Mouse (Mus musculus) heart, embryonic 16.5 days (tissue): ENCODE results near the gene Il4ra. TPM values are rescaled to one million over a fixed set of nuclear protein-coding genes. Genes with fewer than 3 reads are reported as not detected.

ENCODE experiments used
- ATAC-seq: fragments of 200-750 bp; cut with Nextera tagmentation; replicated peaks from 2 replicates; pipeline ENCODE4 v1.8.0; 2017; ENCODE audit warnings: moderate number of reproducible peaks; ENCODE audit not compliant: insufficient read depth, low FRiP score; ENCODE audit errors: extremely low read depth
- H3K27ac ChIP-seq: fragments of 300-500 bp; sonication (generic); 2 replicates; pipeline ENCODE4 v1.5.1; 2014; ENCODE audit warnings: mild to moderate bottlenecking, low read length, control low read depth, moderate library complexity
- H3K27me3 ChIP-seq: fragments of 300-500 bp; sonication (generic); 2 replicates; pipeline ENCODE4 v1.6.1; 2014; ENCODE audit warnings: low read length, mixed read lengths; ENCODE audit not compliant: control insufficient read depth, insufficient read depth
- H3K36me3 ChIP-seq: fragments of 300-500 bp; sonication (generic); 2 replicates; pipeline ENCODE4 v1.6.1; 2014; ENCODE audit not compliant: control insufficient read depth, insufficient read depth
- H3K4me1 ChIP-seq: fragments of 300-500 bp; sonication (generic); 2 replicates; pipeline ENCODE4 v1.6.1; 2014; ENCODE audit warnings: low read length, mixed read lengths; ENCODE audit not compliant: control insufficient read depth, insufficient read depth
- H3K4me2 ChIP-seq: fragments of 300-500 bp; sonication (generic); 2 replicates; pipeline ENCODE4 v1.6.1; 2014; ENCODE audit warnings: low read depth, mild to moderate bottlenecking, control low read depth, low read length
- H3K4me3 ChIP-seq: fragments of 300-500 bp; sonication (generic); 2 replicates; pipeline ENCODE4 v1.5.1; 2014; ENCODE audit warnings: mild to moderate bottlenecking, control low read depth, low read length
- H3K9ac ChIP-seq: fragments of 300-500 bp; sonication (generic); 2 replicates; pipeline ENCODE4 v1.6.1; 2014; ENCODE audit warnings: low read length, control low read depth
- H3K9me3 ChIP-seq: fragments of 300-500 bp; sonication (generic); replicated peaks from 2 replicates; pipeline ENCODE4 v1.6.1; 2016; ENCODE audit warnings: low read length; ENCODE audit not compliant: control insufficient read depth
- WGBS: fragments of 180-500 bp; shearing (Covaris S2); extraction: QIAGEN DNeasy Blood & Tissue Kit; methylation state at CpG from one replicate; pipeline ENCODE4 v1.1.7; 2014; 5-methylcytosine and 5-hydroxymethylcytosine counted together
- polyA plus RNA-seq: library from polyadenylated mRNA; unstranded; fragments of >200 nt; fragmentation: Nextera tagmentation; extraction: Ambion mirVana; gene quantifications from 2 replicates; pipeline ENCODE4 v1.2.1, GENCODE M21; 2015

Gene Il4ra
- polyA plus RNA-seq, 1 experiment from 2014 or later = 7.3 TPM

DNA sequence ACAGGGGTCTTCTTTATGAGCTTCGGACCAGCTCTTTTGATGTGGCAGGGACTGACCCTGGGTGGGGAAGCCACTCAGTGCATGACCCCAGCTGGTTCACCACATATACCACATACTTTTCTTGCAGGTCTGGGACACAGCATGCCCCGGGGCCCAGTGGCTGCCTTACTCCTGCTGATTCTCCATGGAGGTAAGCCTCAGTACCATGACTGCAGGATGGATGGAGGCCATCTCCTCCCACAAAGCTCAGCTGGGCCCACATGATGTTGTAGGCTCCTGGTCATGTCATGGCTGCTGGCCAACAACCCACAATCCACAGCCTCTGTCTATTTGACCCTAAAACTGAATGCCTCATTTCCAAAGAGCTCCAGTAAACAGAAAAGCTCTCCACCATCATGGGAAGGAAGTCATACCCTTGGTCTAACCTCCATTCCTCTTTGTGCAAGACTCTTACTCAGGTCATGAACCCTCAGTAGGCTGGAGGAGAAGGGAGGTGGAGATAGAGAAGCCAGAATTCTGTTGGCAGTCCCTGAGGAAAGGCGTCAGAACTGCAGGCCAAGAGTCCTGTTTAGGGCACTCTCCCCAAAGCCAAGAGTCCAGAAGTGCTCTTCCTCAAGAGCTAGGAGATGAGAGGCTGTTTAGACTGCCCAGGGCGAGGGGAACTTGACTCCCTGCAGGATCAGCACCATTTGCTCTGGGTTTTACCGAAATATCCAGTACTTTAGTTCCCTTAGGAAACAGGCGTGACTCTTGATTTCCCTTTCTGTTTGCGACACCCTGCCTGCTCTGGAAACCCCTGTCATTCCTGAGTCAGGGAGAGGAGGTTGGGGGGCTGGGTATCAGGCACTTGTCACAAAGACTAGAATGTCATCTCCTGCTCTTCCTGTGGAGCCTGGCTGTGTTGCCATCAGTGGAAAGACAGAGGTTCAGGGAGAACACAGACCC lies 71.1 kb downstream of the Il4ra start:
- ATAC-seq = no peak
- Histone ChIP-seq H3K4me3 (no peak overlapping the region), H3K27me3 (no peaks in the 10 kb centered on the region), H3K27ac (no peak overlapping the region), H3K9me3 (no peaks in the 10 kb centered on the region), H3K4me1 (no peaks in the 10 kb centered on the region), H3K9ac (no peak overlapping the region), H3K36me3 (no peaks in the 10 kb centered on the region), H3K4me2 (no peak overlapping the region)
- WGBS = 62% methylated on average over 7 of the region's 7 CpGs

- no peaks in the 10 kb centered on the region for H3K36me3 ChIP-seq
- no peak overlapping the region for H3K4me3 ChIP-seq
- no peak overlapping the region for H3K4me2 ChIP-seq
- H3K4me1 ChIP-seq = no peaks in the 10 kb centered on the region
- WGBS = 74% methylated on average over 4 of the region's 4 CpGs
- H3K27me3 ChIP-seq = no peaks in the 10 kb centered on the region
- no peak overlapping the region for H3K27ac ChIP-seq
- no peak overlapping the region for H3K9ac ChIP-seq
- H3K9me3 ChIP-seq = peaks cover 3% of the 10 kb centered on the region; the same call in 1 of the 2 replicates
- 0 out of 2 replicates have a peak, but pooled peaks have one; percentile 15 for ATAC-seq
Measured at GRCm38 (mm10) chr7:125625219-125625618, 73.3 kb downstream of the Il4ra start.

- H3K4me3 ChIP-seq = no peak overlapping the region
- H3K27me3 ChIP-seq = no peaks in the 10 kb centered on the region
- no peak overlapping the region for H3K27ac ChIP-seq
- 59% methylated on average over 7 of the region's 7 CpGs for WGBS
- no peak for ATAC-seq
- H3K4me2 ChIP-seq = no peak overlapping the region
- no peaks in the 10 kb centered on the region for H3K4me1 ChIP-seq
- no peak overlapping the region for H3K9ac ChIP-seq
- peaks cover 3% of the 10 kb centered on the region; the same call in 1 of the 2 replicates for H3K9me3 ChIP-seq
- no peaks in the 10 kb centered on the region for H3K36me3 ChIP-seq
Measured at GRCm38 (mm10) chr7:125625829-125626228, 73.9 kb downstream of the Il4ra start.

Other genes with a start within 250 kb of the Il4ra start
- gene Kdm8, start 107.4 kb upstream of the Il4ra start, polyA plus RNA-seq = 6.3 and 7.4 TPM in 2 replicates
- gene Nsmce1, start 60.5 kb upstream of the Il4ra start, polyA plus RNA-seq = 94.9 and 102 TPM in 2 replicates
- 0.61 and 3.2 TPM in 2 replicates for gene Il21r, start 51.3 kb downstream of the Il4ra start, polyA plus RNA-seq
- gene Gtf3c1, start 155.7 kb downstream of the Il4ra start, polyA plus RNA-seq = 25.8 and 32.4 TPM in 2 replicates
- 7.9 and 8.0 TPM in 2 replicates for gene D430042O09Rik, start 155.8 kb downstream of the Il4ra start, polyA plus RNA-seq